Mouse (Mus musculus) lung, embryonic 15.5 days (tissue): ENCODE measurements around the gene R3hcc1l. TPM values are rescaled to one million over a fixed set of nuclear protein-coding genes. Genes with fewer than 3 reads are reported as not detected.

Source experiments
- ATAC-seq: fragments of 200-750 bp; cut with Nextera tagmentation; 2 replicates; pipeline ENCODE4 v1.8.0; 2017; ENCODE audit warnings: moderate number of reproducible peaks, borderline replicate concordance; ENCODE audit not compliant: low FRiP score, low TSS enrichment; ENCODE audit errors: extremely low read depth
- H3K27ac ChIP-seq: fragments of 300-500 bp; sonication (generic); 2 replicates; pipeline ENCODE4 v1.5.1; 2015; ENCODE audit warnings: moderate library complexity, mild to moderate bottlenecking, inconsistent platforms
- H3K27me3 ChIP-seq: fragments of 300-500 bp; sonication (generic); 2 replicates; pipeline ENCODE4 v1.6.1; 2015; ENCODE audit warnings: inconsistent platforms
- H3K36me3 ChIP-seq: fragments of 300-500 bp; sonication (generic); 2 replicates; pipeline ENCODE4 v1.6.1; 2015; ENCODE audit warnings: inconsistent platforms
- H3K4me1 ChIP-seq: fragments of 300-500 bp; sonication (generic); 2 replicates; pipeline ENCODE4 v1.6.1; 2015; ENCODE audit warnings: inconsistent platforms
- H3K4me2 ChIP-seq: fragments of 300-500 bp; sonication (generic); 2 replicates; pipeline ENCODE4 v1.6.1; 2015; ENCODE audit warnings: inconsistent platforms, mild to moderate bottlenecking, moderate library complexity
- H3K4me3 ChIP-seq: fragments of 300-500 bp; sonication (generic); 2 replicates; pipeline ENCODE4 v1.5.1; 2015; ENCODE audit warnings: mild to moderate bottlenecking, inconsistent platforms
- H3K9ac ChIP-seq: fragments of 300-500 bp; sonication (generic); 2 replicates; pipeline ENCODE4 v1.6.1; 2015; ENCODE audit warnings: inconsistent platforms
- H3K9me3 ChIP-seq: fragments of 300-500 bp; sonication (generic); 2 replicates; pipeline ENCODE4 v1.6.1; 2016; ENCODE audit warnings: inconsistent platforms
- WGBS: fragments of 180-500 bp; shearing (Covaris S2); methylation state at CpG from one replicate; pipeline ENCODE4 v1.1.7; 2015; 5-methylcytosine and 5-hydroxymethylcytosine counted together
- polyA plus RNA-seq: library from polyadenylated mRNA; unstranded; fragments of >200 nt; fragmentation: Nextera tagmentation; extraction: Ambion mirVana; gene quantifications from 2 replicates; pipeline ENCODE4 v1.2.1, GENCODE M21; 2015

Gene R3hcc1l
- polyA plus RNA-seq, 1 experiment from 2014 or later = 23.3 TPM

- H3K27me3 ChIP-seq = no peaks in the 10 kb centered on the region
- H3K4me1 ChIP-seq = peaks cover 11% of the 10 kb centered on the region
- no peak overlapping the region for H3K9ac ChIP-seq
- no peaks in the 10 kb centered on the region for H3K36me3 ChIP-seq
- ATAC-seq = 0 out of 2 replicates have a peak, but pooled peaks have one; percentile 55
- no peaks in the 10 kb centered on the region for H3K9me3 ChIP-seq
- no peak overlapping the region for H3K4me3 ChIP-seq
- H3K27ac ChIP-seq = peak overlapping the region; percentile 33; the same call in 1 of the 2 replicates
- 22% methylated on average over 8 of the region's 8 CpGs for WGBS
- H3K4me2 ChIP-seq = no peak overlapping the region
Measured at GRCm38 (mm10) chr19:42638604-42639481, 120.3 kb downstream of the R3hcc1l start.

GRCm38 (mm10) chr19:42639544-42639943, 121.0 kb downstream of the R3hcc1l start:
- no peaks in the 10 kb centered on the region for H3K36me3 ChIP-seq
- no peak overlapping the region for H3K9ac ChIP-seq
- 46% methylated on average over 8 of the region's 8 CpGs for WGBS
- no peaks in the 10 kb centered on the region for H3K27me3 ChIP-seq
- peaks cover 11% of the 10 kb centered on the region for H3K4me1 ChIP-seq
- H3K4me2 ChIP-seq = no peak overlapping the region
- no peak overlapping the region for H3K4me3 ChIP-seq
- no peaks in the 10 kb centered on the region for H3K9me3 ChIP-seq
- ATAC-seq = no peak
- 0 out of 2 replicates have a peak overlapping the region, but pooled peaks have one; percentile 33 for H3K27ac ChIP-seq

- Histone ChIP-seq H3K27ac (no peak overlapping the region), H3K27me3 (no peaks in the 10 kb centered on the region), H3K4me1 (peaks cover 11% of the 10 kb centered on the region), H3K9ac (no peak overlapping the region), H3K36me3 (no peaks in the 10 kb centered on the region), H3K4me3 (no peak overlapping the region), H3K9me3 (no peaks in the 10 kb centered on the region), H3K4me2 (no peak overlapping the region)
- WGBS = 77% methylated on average over 9 of the region's 9 CpGs
- ATAC-seq = no peak
Measured at GRCm38 (mm10) chr19:42640211-42640610, 121.7 kb downstream of the R3hcc1l start.

Other genes with a start within 250 kb of the R3hcc1l start
- gene Crtac1, start 87.0 kb upstream of the R3hcc1l start, polyA plus RNA-seq = 1.4 and 2.0 TPM in 2 replicates
- 0.55 and 0.65 TPM in 2 replicates for gene Loxl4, start 94.1 kb downstream of the R3hcc1l start, polyA plus RNA-seq
- gene Pyroxd2, start 234.0 kb downstream of the R3hcc1l start, polyA plus RNA-seq = 5.3 and 5.8 TPM in 2 replicates